Mouse (Mus musculus) CD4-positive helper T cell, adult 2 months (primary cell): Measurements from ENCODE around the gene Gm21874.
"Not testable (repeated sequence)": the region's sequence is repeated elsewhere in the genome, so short reads cannot be mapped to it uniquely, and the experiment has no call there.

ENCODE experiments used
- DNase-seq: peaks from one replicate; pipeline ENCODE4 v3.0.0-alpha.2; 2012; ENCODE audit warnings: low read depth, missing footprints, low spot score

Gene Gm21874

GRCm38 (mm10) chrY:9416048-9416447 is at the start of gene Gm21874:
Gene Gm21874 (minus strand): TSS chrY:9416148.
- DNase-seq = not testable (repeated sequence)
